9 mouse cellular contexts compared by ENCODE assay signal in genomic region chr11:49168839-49169611, GRCm38 (mm10). TPM values are rescaled to one million over a fixed set of nuclear protein-coding genes. Genes with fewer than 3 reads are reported as not detected.
A peak's percentile ranks its signal among the peaks of the same experiment; 100 is the strongest.
DNase-seq lines count a peak whose midpoint lies in the region; ATAC-seq lines count a peak whose summit lies in the region.
"Had no signal": no experiment of that assay in that cellular context is flagged by ENCODE, and none has a peak within 500 bp of the region (broad histone marks: within the 10 kb centered on the region; RNA-seq: fewer than 3 reads in every experiment).

No protein-coding gene starts in this region.

- peak overlapping the region; percentile 58 for H3K4me2 ChIP-seq in heart, embryonic 16.5 days (ENCODE audit: low read depth, low read length)
- peak overlapping the region; percentile 68 for H3K4me2 ChIP-seq in limb, embryonic 12.5 days
- H3K4me2 ChIP-seq in neural tube, embryonic 12.5 days (replicated peaks) = peak overlapping the region; percentile 77

- H3K9me3 ChIP-seq in heart, embryonic 16.5 days (replicated peaks; ENCODE audit: control insufficient read depth, low read length) = peaks cover 7% of the 10 kb centered on the region
- H3K9me3 ChIP-seq in limb, embryonic 12.5 days = peaks cover 10% of the 10 kb centered on the region; the same call in 1 of the 2 replicates
- H3K9me3 ChIP-seq in neural tube, embryonic 12.5 days = no peaks in the 10 kb centered on the region

- H3K9ac ChIP-seq in heart, embryonic 16.5 days (ENCODE audit: low read length) = no peak overlapping the region
- peak overlapping the region; percentile 44 for H3K9ac ChIP-seq in limb, embryonic 12.5 days (replicated peaks)
- H3K9ac ChIP-seq in neural tube, embryonic 12.5 days = peak overlapping the region; percentile 35; the same call in 1 of the 2 replicates

- peak overlapping the region; percentile 37 for H3K4me3 ChIP-seq in heart, embryonic 16.5 days (ENCODE audit: low read length)
- 0 out of 2 replicates have a peak overlapping the region, but pooled peaks have one; percentile 13 for H3K4me3 ChIP-seq in brown adipose tissue, adult 24 weeks (ENCODE audit: insufficient read depth, low read depth, low read length)
- peak overlapping the region; percentile 36 for H3K4me3 ChIP-seq in limb, embryonic 12.5 days (replicated peaks)
- H3K4me3 ChIP-seq in neural tube, embryonic 12.5 days = peak overlapping the region; percentile 32

- peaks cover 12% of the 10 kb centered on the region; the same call in 1 of the 2 replicates for H3K27me3 ChIP-seq in heart, embryonic 16.5 days (ENCODE audit: control insufficient read depth, insufficient read depth, low read length)
- H3K27me3 ChIP-seq in limb, embryonic 12.5 days = peaks cover 38% of the 10 kb centered on the region
- H3K27me3 ChIP-seq in neural tube, embryonic 12.5 days (replicated peaks) = peaks cover 15% of the 10 kb centered on the region

- 0 out of 2 replicates have a peak, but pooled peaks have one; percentile 14 for ATAC-seq in heart, embryonic 16.5 days (replicated peaks; ENCODE audit: extremely low read depth, insufficient read depth, low FRiP score)
- ATAC-seq in granulocyte monocyte progenitor cell, adult 5-6 weeks (replicated peaks; ENCODE audit: poor library complexity, severe bottlenecking) = peak; percentile 28
- peak; percentile 59; the same call in 1 of the 2 replicates for ATAC-seq in limb, embryonic 12.5 days (ENCODE audit: insufficient number of reproducible peaks, insufficient read depth, low FRiP score, low TSS enrichment, low read depth)
- ATAC-seq in neural tube, embryonic 12.5 days (ENCODE audit: low FRiP score, low read depth) = peak; percentile 87
- ATAC-seq in monocyte, adult 5-6 weeks (replicated peaks; ENCODE audit: insufficient number of reproducible peaks, low FRiP score, low TSS enrichment, poor library complexity, severe bottlenecking) = no peak
- ATAC-seq: Patski had no signal

- no peak for DNase-seq in heart, postnatal 4 days
- DNase-seq in cerebellum, adult 8-10 months = no peak

- H3K4me1 ChIP-seq in heart, embryonic 16.5 days (ENCODE audit: control insufficient read depth, insufficient read depth, low read length) = peaks cover 5% of the 10 kb centered on the region
- peaks cover 18% of the 10 kb centered on the region for H3K4me1 ChIP-seq in brown adipose tissue, adult 24 weeks (ENCODE audit: control insufficient read depth, insufficient read depth, insufficient read length, low read length)
- H3K4me1 ChIP-seq in limb, embryonic 12.5 days (replicated peaks) = 0 out of 2 replicates have a peak, but pooled peaks cover 2% of the 10 kb centered on the region
- peaks cover 7% of the 10 kb centered on the region; the same call in 1 of the 2 replicates for H3K4me1 ChIP-seq in neural tube, embryonic 12.5 days

- 8% methylated on average over 50 of the region's 50 CpGs for WGBS in heart, embryonic 16.5 days
- 9% methylated on average over 50 of the region's 50 CpGs for WGBS in limb, embryonic 12.5 days
- 8% methylated on average over 50 of the region's 50 CpGs for WGBS in neural tube, embryonic 12.5 days

- no peaks in the 10 kb centered on the region for H3K36me3 ChIP-seq in heart, embryonic 16.5 days (ENCODE audit: control insufficient read depth, insufficient read depth)
- no peaks in the 10 kb centered on the region for H3K36me3 ChIP-seq in limb, embryonic 12.5 days
- H3K36me3 ChIP-seq in neural tube, embryonic 12.5 days = no peaks in the 10 kb centered on the region

- H3K27ac ChIP-seq in heart, embryonic 16.5 days (ENCODE audit: low read length) = no peak overlapping the region
- H3K27ac ChIP-seq in brown adipose tissue, adult 24 weeks (replicated peaks; ENCODE audit: low read depth, low read length) = no peak overlapping the region
- H3K27ac ChIP-seq in limb, embryonic 12.5 days = no peak overlapping the region
- H3K27ac ChIP-seq in neural tube, embryonic 12.5 days = no peak overlapping the region

RNA-seq across cellular contexts. Expression of gene Olfr1394, which starts 14.8 kb away (rescaled TPM):
- not detected in 2 replicates for polyA plus RNA-seq in heart, embryonic 16.5 days (2015; fragmentation: Nextera tagmentation; extraction: Ambion mirVana)
- not detected for total RNA-seq in heart, postnatal 4 days (2021)
- not detected in 2 replicates for polyA plus RNA-seq in brown adipose tissue, adult 24 weeks (2012; ENCODE audit: insufficient read depth, insufficient read length, missing spikeins)
- not detected in 2 replicates for total RNA-seq in granulocyte monocyte progenitor cell, adult 5-6 weeks (2014; fragmentation: Nextera tagmentation)
- total RNA-seq in granulocyte monocyte progenitor cell, adult 5-6 weeks (2017) = not detected in 2 replicates
- polyA plus RNA-seq in limb, embryonic 12.5 days (2016; fragmentation: Nextera tagmentation; extraction: Ambion mirVana) = not detected in 2 replicates
- polyA plus RNA-seq in neural tube, embryonic 12.5 days (2016; fragmentation: Nextera tagmentation; extraction: Ambion mirVana) = not detected in 2 replicates
- total RNA-seq in monocyte, adult 5-6 weeks (2017) = not detected in 3 replicates
- polyA plus RNA-seq: Patski had no signal

RNA-seq across cellular contexts. Expression of gene Btnl9, which starts 17.9 kb away (rescaled TPM):
- 6.4 and 8.0 TPM in 2 replicates for polyA plus RNA-seq in heart, embryonic 16.5 days (2015; fragmentation: Nextera tagmentation; extraction: Ambion mirVana)
- 10 to 100 TPM; 38.4 to 40.3 TPM for total RNA-seq in heart, postnatal 4 days (2021)
- 12.3 and 23.2 TPM in 2 replicates for polyA plus RNA-seq in brown adipose tissue, adult 24 weeks (2012; ENCODE audit: insufficient read depth, insufficient read length, missing spikeins)
- total RNA-seq in granulocyte monocyte progenitor cell, adult 5-6 weeks (2014; fragmentation: Nextera tagmentation) = 3.8 and 4.1 TPM in 2 replicates
- total RNA-seq in granulocyte monocyte progenitor cell, adult 5-6 weeks (2017) = 5.3 and 7.6 TPM in 2 replicates
- polyA plus RNA-seq in limb, embryonic 12.5 days (2016; fragmentation: Nextera tagmentation; extraction: Ambion mirVana) = 0.33 and 0.87 TPM in 2 replicates
- 0.04 and 0.39 TPM in 2 replicates for polyA plus RNA-seq in neural tube, embryonic 12.5 days (2016; fragmentation: Nextera tagmentation; extraction: Ambion mirVana)
- total RNA-seq in monocyte, adult 5-6 weeks (2017) = 0.75 to 2.2 TPM (median 0.78 TPM) in 3 replicates
- polyA plus RNA-seq: Patski had no signal

RNA-seq across cellular contexts. Expression of gene Olfr1395, which starts 27.0 kb away (rescaled TPM):
- polyA plus RNA-seq in heart, embryonic 16.5 days (2015; fragmentation: Nextera tagmentation; extraction: Ambion mirVana) = not detected in 2 replicates
- not detected for total RNA-seq in heart, postnatal 4 days (2021)
- polyA plus RNA-seq in brown adipose tissue, adult 24 weeks (2012; ENCODE audit: insufficient read depth, insufficient read length, missing spikeins) = not detected in 2 replicates
- not detected in 2 replicates for total RNA-seq in granulocyte monocyte progenitor cell, adult 5-6 weeks (2014; fragmentation: Nextera tagmentation)
- total RNA-seq in granulocyte monocyte progenitor cell, adult 5-6 weeks (2017) = not detected in 2 replicates
- not detected in 2 replicates for polyA plus RNA-seq in limb, embryonic 12.5 days (2016; fragmentation: Nextera tagmentation; extraction: Ambion mirVana)
- polyA plus RNA-seq in neural tube, embryonic 12.5 days (2016; fragmentation: Nextera tagmentation; extraction: Ambion mirVana) = not detected in 2 replicates
- not detected in 3 replicates for total RNA-seq in monocyte, adult 5-6 weeks (2017)
- polyA plus RNA-seq: Patski had no signal

RNA-seq across cellular contexts. Expression of gene Zfp62, which starts 34.1 kb away (rescaled TPM):
- 28.3 and 30.0 TPM in 2 replicates for polyA plus RNA-seq in heart, embryonic 16.5 days (2015; fragmentation: Nextera tagmentation; extraction: Ambion mirVana)
- total RNA-seq in heart, postnatal 4 days (2021) = 10 to 100 TPM; 37.2 to 37.7 TPM
- polyA plus RNA-seq in brown adipose tissue, adult 24 weeks (2012; ENCODE audit: insufficient read depth, insufficient read length, missing spikeins) = 10.4 and 14.4 TPM in 2 replicates
- total RNA-seq in granulocyte monocyte progenitor cell, adult 5-6 weeks (2014; fragmentation: Nextera tagmentation) = 46.4 and 46.5 TPM in 2 replicates
- total RNA-seq in granulocyte monocyte progenitor cell, adult 5-6 weeks (2017) = 62.2 and 88.5 TPM in 2 replicates
- polyA plus RNA-seq in limb, embryonic 12.5 days (2016; fragmentation: Nextera tagmentation; extraction: Ambion mirVana) = 50.4 and 58.5 TPM in 2 replicates
- 49.5 and 61.0 TPM in 2 replicates for polyA plus RNA-seq in neural tube, embryonic 12.5 days (2016; fragmentation: Nextera tagmentation; extraction: Ambion mirVana)
- 96.4 to 134 TPM (median 134 TPM) in 3 replicates for total RNA-seq in monocyte, adult 5-6 weeks (2017)

RNA-seq across cellular contexts. Expression of gene Olfr1396, which starts 54.4 kb away (rescaled TPM):
- polyA plus RNA-seq in heart, embryonic 16.5 days (2015; fragmentation: Nextera tagmentation; extraction: Ambion mirVana) = 0.10 and 0.18 TPM in 2 replicates
- 1 to 10 TPM in 1 of 2 experiments, under 1 TPM in 1; 0.63 to 1.1 TPM for total RNA-seq in heart, postnatal 4 days (2021)
- 0.38 TPM in 1 of 2 replicates, not detected in the other for polyA plus RNA-seq in brown adipose tissue, adult 24 weeks (2012; ENCODE audit: insufficient read depth, insufficient read length, missing spikeins)
- total RNA-seq in granulocyte monocyte progenitor cell, adult 5-6 weeks (2014; fragmentation: Nextera tagmentation) = not detected in 2 replicates
- total RNA-seq in granulocyte monocyte progenitor cell, adult 5-6 weeks (2017) = not detected in 2 replicates
- polyA plus RNA-seq in limb, embryonic 12.5 days (2016; fragmentation: Nextera tagmentation; extraction: Ambion mirVana) = not detected in 2 replicates
- not detected in 2 replicates for polyA plus RNA-seq in neural tube, embryonic 12.5 days (2016; fragmentation: Nextera tagmentation; extraction: Ambion mirVana)
- not detected in 3 replicates for total RNA-seq in monocyte, adult 5-6 weeks (2017)
- polyA plus RNA-seq: Patski had no signal
